Mouse (Mus musculus): ENCODE measurements around the gene Kdm6b.

Gene Kdm6b

DNA sequence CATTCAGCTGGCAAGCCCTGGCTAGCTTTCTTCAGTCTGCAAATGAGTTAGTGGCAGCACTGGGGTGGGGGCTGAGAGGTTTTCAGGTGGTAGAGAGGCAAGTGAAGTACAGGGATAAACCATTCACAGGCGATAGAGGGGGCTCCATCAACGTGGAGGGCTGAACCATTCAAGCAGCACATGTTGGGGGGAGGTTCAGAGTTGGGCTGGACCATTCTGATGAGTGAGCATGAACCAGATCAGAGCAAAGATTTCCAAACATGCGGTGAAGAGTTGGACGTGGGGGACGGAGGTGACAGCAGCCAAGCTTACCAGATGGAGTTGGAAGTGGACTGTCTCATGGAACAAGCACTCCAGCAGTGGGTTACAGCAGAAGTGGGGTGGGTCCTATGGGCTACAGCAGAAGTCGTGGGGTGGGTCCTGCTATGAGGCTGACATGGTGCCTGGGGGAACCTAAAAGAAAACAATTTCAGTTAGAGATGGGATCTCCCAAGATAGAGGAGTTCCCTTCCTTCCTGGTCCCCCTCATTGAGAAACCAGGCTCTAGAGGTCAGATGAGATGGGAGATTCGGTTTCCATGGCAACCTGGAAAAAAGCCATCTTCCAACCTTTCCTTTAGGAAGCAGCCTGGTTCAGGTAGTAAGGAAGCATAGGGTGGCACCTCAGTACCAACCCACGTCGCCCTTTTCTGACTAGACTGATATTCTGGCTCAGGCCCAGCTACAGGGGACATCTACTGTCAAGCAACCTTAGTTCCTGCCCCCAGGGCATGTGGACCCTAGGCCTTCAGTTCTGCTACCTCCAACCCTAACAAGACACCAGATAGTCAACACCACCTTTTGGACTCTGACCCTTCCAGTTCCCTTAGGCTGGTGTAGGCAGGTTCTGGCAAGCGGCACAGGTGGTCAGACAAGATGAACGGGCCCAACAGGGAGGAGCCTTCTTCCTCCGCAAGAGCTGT, at the start of gene Kdm6b:
Kdm6b (minus strand) TSS at position 455 of the 961 bp plus-strand sequence.
- DNase-seq (ENCODE audit: low read depth, low spot score): no peak

DNA sequence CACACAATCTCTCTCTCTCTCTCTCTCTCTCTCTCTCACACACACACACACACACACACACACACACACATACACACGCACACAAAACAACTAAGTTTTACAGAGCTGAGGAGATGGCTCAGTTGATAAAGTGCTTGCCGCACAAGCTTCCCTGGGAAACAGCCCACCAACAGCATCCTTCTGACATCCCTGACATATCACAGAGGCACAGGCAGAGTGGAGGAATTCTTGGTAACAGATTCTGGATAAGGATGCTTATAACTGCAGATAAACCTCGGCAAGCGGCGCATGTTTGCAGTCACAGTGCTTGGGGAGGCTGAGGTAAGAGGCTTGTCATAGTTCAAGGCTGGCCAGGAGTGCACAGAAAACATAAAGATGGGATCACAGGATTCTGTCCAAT, 48.1 kb upstream of the Kdm6b start:
- no peak for DNase-seq (ENCODE audit: low read depth, low spot score)

GRCm38 (mm10) chr11:69459883-69460282, 46.4 kb upstream of the Kdm6b start:
- no peak for DNase-seq (ENCODE audit: low read depth, low spot score)

GRCm38 (mm10) chr11:69457006-69457579, 43.6 kb upstream of the Kdm6b start:
- no peak for DNase-seq (ENCODE audit: low read depth, low spot score)

DNA sequence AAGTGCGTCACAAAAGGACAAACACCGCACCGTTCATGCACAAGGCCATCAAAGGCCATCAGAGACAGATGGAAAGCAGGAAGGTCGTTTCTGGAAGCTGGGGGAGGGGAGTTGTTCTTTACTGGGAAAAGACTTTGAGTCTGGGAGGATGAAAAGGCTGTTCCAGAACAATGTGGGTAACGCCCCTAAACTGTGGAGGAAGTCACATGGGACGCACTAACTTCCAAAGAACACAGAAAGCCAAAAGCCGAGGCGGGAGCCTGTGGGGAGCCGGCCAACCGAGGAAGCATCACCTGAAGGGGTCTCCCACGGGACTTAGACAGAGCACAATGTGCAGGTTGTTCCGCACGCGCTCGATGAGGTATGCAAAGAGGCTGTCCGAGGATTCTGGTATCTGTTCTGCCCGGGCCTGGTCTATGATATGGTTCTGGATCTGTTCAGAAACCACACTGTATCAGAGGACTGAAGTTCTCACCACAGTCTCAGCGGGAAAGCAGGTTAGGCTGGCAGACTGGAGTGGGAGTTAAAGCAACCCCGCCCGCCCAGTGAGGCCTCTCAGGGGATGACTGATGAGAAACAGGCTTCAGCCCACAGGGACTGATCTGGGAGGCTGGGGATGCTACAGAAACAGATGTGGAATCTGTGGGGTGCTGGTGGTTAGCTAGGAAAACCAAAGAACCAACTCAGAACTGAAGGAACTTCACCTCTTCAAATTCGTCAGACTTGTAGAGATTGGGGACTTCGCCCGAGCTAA, 38.8 kb upstream of the Kdm6b start:
- peak; percentile 17 for DNase-seq (ENCODE audit: low read depth, low spot score)

DNA sequence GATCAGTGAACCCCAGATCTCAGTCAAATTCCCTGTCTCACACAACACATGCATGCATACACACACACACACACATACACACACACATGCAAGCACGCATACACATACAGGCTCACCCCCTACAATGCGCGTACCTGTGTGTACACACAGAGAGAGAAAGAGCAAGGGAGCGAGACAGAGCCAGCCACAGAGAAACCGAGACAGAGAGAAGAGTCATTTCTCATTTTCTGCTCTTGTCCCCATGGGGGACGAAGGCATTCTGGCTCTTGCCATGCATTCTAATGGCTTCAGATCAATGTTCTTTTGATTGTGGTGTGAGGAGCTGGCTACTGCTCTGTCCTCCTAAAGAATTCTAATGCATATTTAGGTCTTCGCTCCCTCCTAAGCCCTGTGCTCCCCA, 33.8 kb upstream of the Kdm6b start:
- DNase-seq (ENCODE audit: low read depth, low spot score): no peak

DNA sequence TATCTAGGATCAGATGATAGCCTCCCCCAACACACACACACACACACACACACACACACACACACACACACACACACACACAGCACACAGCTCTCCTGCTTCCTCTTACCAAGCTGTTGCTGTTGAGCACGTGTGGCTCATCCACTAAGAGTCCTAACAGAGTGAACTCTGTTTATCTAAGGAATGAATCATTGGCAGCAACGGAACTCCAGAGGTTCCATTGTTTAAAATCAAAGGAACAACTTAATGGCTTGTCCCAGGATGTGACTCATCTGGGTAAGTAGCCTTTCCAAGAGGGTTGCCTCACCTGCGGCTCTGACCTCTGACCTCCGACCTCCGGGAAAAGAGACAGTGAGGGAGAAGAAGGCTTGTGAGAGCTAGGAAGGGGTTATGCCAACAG, 29.9 kb upstream of the Kdm6b start:
- DNase-seq (ENCODE audit: low read depth, low spot score): peak; percentile 17

DNA sequence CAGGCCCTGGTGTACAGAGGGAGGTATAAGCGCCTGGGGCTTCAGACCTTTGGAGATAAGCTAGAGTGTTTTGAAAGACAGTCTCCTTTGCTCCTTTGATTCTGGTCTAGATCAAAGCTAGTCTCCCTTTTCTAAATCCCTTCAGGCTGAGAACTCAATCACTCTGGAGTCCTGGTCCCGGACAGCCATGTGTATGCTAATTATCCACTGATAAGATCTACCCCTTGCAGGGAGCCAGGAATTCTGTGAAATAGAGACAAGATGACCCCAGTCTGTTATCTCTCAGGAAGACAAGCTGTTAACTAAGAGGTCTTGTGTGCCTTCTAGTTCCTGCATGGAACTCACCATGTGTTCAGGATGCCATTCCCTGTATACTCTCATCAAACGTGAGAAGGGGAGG, 23.8 kb upstream of the Kdm6b start:
- DNase-seq (ENCODE audit: low read depth, low spot score): no peak

- DNase-seq (ENCODE audit: low read depth, low spot score): no peak
These were observed 19.7 kb upstream of the Kdm6b start for GRCm38 (mm10) chr11:69433189-69433588.

GRCm38 (mm10) chr11:69432640-69432982, 19.1 kb upstream of the Kdm6b start:
- DNase-seq (ENCODE audit: low read depth, low spot score): no peak

- DNase-seq (ENCODE audit: low read depth, low spot score): peak; percentile 54
These were observed 18.6 kb upstream of the Kdm6b start for GRCm38 (mm10) chr11:69431829-69432639.

DNA sequence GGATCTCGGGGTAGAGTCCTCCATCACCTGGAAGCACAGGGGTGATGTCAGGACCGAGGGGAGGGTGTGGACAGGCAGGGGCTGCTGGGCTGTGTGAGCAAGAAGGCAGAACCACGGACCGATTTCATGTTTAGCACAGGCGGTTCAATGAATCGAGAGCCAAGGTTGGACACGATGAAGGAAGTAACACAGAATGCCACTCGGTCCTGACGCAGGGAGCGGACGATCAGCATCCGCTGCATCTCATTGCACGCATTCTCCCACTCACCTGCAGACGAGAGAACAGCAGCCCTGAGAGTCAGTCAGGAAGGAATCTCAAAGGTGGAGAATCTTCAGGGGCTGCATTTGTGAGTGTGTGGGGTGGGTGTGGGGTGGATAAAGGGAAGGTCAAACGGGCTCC, 17.2 kb upstream of the Kdm6b start:
- no peak for DNase-seq (ENCODE audit: low read depth, low spot score)

DNA sequence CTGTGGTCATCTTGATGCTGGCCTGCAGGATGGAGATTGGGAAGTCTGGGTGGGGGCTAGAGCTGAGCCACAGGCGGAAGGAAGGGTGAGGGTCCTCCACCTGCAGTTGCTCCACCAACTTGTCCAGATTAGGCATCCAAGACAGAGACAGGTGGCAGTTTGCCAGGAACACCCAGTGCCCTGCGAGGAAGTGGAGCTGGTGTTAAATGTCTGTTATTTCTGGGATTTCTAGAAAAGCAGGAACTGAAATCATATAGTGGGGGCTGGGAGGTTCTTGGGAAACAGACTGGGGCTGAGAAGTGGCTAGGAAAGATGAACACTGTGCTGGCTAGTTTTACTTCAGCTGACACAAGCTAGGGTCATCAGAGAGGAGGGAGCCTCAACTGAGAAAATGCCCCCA, 15.8 kb upstream of the Kdm6b start:
- DNase-seq (ENCODE audit: low read depth, low spot score): peak; percentile 46

DNA sequence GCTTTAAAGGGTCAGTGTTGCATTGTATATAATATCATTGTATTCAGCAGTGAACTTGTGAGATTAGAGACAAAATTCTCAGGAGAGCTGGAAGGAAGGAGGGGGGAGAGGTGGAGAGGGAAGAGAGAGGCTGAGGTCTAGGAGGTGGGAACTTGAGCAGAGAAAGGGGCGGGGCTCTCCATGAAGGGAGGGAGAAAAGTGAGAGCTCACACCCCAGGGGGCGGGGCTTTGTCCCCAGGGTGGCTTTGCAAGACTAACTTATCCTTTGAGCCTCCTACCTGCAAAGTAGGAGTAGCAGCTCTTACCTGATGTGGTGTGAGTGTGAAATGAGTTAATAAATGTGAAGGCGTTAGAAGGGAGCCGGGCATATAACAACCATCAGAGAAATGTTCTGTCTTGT, 15.3 kb upstream of the Kdm6b start:
- no peak for DNase-seq (ENCODE audit: low read depth, low spot score)

DNA sequence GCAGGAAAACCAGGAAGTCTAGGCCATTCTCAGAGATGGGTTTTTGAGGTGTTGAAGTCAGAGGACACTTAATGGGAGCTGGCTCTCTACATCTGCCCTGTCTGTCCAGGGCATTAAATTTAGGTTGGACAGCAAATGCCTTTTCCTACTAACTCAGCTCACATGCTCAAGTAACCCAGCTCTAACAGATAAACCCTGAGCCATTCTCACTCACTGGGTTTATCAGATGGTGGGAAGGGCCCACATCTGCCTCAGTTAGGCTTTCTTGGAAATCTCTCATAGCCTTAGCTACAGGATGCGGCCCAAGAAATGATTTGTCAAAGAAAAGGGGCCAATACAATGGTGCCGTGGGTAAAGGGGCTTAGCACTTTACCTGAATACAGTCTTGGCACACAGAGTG, 12.8 kb upstream of the Kdm6b start:
- DNase-seq (ENCODE audit: low read depth, low spot score): no peak

- no peak for DNase-seq (ENCODE audit: low read depth, low spot score)
These were observed 10.4 kb upstream of the Kdm6b start for GRCm38 (mm10) chr11:69423885-69424284.

DNA sequence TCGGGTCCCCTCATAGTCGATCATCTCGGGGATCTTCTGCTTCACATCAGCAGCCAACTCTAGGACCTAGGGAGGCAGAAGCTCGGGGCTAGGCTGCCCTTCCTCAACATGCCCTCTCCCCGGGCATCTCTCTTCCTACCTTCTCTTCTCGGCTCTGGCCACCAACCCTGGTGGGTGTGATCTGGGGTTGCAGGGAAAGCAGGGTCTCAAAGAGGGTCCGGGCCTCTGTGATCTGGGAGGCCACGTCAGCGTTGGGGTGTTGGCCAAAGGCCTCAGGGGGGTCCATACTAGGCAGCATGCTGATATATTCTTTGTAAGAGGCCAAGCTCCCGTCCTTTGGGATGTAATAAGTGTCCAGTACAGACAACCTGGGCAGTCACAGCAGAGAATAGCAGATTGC, 9.4 kb upstream of the Kdm6b start:
- no peak for DNase-seq (ENCODE audit: low read depth, low spot score)

DNA sequence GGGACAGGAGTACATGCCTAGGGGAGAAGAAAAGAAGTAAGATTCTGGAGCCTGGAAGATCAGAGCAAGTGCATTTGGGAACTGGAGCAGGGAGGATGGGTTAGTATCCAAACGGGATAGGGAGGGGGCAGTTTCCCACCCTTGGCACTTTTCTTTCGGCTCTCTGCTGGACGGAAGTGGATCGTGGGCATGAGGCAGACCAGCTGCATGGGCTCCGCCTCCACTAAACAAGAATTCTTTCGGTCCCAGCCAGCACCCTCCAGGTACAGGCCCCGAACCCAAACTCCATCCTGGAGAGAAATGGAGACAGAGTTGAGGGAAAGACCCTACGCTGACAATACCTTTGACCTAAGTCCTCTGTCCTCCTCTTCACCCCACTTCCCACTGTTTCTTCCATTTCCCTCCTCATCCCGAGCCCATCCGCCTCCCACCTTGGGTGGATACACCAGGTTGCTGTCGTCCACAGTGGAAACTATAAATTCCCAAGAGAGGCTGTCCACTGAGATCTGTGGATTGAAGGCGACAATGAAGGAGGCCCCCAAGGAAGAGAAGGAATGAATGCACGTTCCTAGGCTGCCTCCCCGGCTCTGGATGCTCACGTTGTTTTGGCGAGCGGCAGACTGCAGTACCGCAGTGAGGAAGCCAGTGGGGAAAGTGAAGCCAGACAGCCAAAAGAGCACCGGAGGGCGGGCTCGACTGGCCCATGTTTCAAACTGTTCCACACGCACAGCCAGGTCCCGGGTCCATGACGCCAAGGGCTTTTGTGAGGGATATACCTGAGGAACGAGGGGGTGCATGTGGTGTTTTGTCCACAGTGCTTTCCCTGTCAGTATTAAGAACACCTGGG, 7.9 kb upstream of the Kdm6b start:
- DNase-seq (ENCODE audit: low read depth, low spot score): no peak

DNA sequence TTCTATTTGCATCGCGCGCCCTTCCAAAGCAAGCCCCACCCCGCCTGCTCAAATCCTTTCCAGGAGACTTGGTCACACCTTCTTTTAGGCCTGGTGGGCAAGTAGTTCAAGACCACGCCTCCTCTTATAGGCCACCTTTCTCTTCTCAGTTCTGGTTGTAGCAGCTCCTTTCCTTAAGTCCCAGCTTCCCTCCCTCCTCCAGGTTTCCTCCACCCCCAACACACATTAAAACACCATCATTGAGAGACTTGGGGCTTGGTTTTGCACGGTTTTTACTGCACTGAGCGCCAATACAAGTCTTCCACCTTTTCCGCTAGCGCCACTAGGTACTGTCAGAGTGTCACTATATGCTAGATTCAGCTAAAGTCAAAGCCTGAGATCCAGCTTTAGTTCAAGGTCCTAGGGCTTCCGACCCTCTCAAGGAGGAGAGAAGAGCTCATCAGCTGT, 7.1 kb upstream of the Kdm6b start:
- DNase-seq (ENCODE audit: low read depth, low spot score): no peak

DNA sequence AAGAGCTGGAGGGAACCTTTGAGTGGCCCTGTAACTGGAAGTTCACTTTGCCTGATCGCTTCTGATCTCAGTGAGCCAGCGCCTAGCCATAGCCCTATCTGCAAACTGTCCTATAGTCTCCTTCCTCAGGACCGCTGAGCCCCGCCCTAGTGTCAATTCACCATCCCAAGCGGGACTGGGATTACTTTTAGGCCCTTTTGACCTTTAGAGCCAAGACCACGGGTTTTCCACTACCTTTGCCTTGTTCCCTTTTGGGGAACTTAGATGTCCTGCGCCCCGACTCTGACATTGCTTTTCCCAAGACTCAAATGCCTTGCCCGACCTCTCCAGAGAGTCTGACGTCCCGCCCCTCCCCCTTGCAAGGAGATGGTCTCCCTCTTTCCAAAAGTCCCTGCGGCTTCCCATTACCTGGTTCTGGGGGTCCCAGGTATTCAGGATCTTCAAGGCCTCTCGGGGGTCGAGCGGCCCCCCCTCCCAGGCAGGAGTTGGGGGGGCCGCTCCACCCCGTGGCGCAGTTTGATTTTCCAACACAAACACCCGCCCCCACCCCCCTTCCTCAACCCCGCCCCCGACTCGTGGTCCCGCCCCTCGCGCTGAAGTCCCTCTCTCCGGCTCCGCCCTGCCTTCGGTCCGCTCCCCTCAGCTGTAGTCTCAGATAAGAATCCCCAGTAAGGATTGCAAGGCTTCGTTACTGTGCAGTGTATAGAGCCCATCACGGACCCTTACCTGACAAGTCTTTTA, 6.5 kb upstream of the Kdm6b start:
- no peak for DNase-seq (ENCODE audit: low read depth, low spot score)
